Mouse (Mus musculus): Measurements from ENCODE around the gene Dnajc3.

The Dnajc3 gene

GRCm38 (mm10) chr14:118937533-118938492 lies at the start of gene Dnajc3:
Gene Dnajc3, plus strand, starts transcription at chr14:118937976.
- peak; percentile 97 for DNase-seq (ENCODE audit: low read depth)

DNA sequence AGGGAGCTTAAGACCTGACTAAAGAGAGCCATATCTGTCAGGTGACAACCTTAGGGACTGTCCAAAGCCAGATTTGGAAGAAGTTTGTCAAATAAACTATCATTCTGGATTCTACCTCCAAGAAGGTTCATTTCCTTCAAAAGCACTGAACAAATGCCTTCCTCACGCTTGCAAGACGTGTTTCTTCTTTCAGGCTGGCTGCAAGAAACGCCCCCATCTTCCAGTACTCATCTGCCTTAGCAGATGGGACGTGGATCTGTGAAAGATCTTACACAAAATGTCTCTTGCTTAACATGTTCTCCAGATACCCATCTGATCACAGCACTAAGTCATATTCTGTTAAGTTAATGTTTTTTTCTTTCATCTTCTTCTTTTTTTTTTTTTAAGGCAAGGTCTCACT lies 47.7 kb upstream of the Dnajc3 start:
- no peak for DNase-seq (ENCODE audit: low read depth)

DNA sequence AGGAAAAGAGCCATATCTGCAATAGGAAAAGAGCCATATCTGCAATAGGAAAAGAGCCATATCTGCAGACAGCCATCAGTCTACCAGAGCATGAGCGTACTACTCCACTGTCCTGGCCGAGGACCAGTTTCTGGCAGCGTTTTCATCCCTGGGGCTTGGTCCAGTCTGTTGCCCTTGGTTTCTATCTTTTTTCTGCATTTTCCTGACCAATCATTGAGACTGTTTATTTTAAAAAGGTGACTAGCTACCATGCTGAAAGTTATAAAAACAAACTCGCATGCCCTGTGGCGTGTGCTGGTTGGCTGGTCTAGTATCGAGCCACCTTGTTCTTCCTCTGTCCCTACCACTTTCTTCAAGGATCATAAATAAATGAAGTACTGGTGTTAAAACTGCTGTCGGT lies 42.5 kb upstream of the Dnajc3 start:
- DNase-seq (ENCODE audit: low read depth), result no peak

- no peak for DNase-seq (ENCODE audit: low read depth)
Measured at GRCm38 (mm10) chr14:118895655-118896054, 42.1 kb upstream of the Dnajc3 start.

- no peak for DNase-seq (ENCODE audit: low read depth)
Measured at GRCm38 (mm10) chr14:118899940-118900339, 37.8 kb upstream of the Dnajc3 start.

GRCm38 (mm10) chr14:118900911-118901310 lies 36.9 kb upstream of the Dnajc3 start:
- DNase-seq (ENCODE audit: low read depth), result no peak

DNA sequence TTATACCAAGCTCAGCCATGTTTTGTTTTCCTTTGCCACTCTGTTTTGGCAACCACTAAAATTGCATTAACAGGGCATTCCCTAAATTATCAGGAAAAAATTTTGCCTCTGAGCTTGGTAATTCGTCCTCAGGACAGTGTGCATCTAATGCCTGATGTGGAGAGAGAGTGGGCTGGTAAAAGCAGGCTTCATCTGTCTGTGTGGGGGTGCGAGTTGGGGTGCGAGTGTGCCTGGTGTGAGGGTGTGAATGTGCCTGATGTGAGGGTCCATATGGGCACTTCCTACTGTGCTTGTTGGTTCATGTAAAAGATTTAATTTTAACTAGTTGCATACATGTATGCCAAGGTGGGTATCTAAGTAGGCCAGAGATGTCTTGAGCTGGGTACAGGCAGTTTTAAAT lies 34.4 kb upstream of the Dnajc3 start:
- DNase-seq (ENCODE audit: low read depth), result no peak

DNA sequence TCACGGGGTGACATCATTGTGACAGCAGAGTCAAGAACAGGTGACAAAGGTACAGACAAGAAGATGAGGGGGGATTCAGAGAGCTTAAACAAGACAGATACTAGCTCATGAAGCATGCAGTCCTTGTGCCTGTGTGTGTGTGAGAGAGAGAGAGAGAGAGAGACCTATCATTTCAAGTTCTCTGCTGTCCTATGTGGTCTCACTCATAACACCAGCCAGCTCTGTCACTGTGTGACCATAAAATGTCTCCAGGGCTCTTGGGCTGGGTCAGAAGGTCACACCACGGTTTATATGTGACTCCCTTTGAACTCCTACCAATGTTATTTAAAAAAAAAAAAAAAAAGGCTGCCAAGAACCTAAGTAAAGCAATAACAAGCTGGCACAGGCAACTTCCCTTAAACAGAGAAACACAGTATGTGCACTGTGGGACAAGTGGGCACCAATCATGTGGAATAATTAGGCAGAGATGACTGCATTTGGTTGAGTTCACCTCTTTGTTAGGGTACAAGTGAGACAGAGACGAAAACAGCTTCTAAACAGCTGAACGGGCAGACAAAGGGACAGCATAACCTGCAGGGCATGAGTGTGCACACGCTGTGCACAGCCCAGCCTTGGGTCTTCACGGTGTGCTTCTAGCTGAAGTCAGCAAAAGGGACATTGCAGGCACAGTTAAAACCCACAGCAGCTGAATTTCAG lies 33.8 kb upstream of the Dnajc3 start:
- no peak for DNase-seq (ENCODE audit: low read depth)

DNA sequence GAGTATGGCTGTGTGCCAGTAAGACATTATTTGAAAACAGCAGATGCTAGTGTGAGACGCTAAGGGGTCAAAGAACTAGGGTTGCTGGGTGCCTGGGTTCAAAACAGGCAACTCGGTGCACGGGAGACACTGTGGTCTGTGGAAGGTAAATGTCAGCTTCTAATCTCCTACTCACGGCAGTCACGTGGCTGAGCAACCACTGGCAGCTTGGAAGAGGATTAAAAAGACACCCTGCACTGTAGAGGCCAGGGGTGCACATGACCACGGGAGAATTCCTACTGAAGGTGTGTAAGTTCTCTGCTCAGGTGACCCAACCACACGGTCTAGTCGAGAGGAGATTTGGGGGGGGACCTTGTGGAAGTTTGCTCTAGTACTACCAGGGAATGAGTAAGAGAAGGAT lies 30.2 kb upstream of the Dnajc3 start:
- DNase-seq (ENCODE audit: low read depth), result no peak

GRCm38 (mm10) chr14:118909872-118910271 lies 27.9 kb upstream of the Dnajc3 start:
- no peak for DNase-seq (ENCODE audit: low read depth)

- peak; percentile 76 for DNase-seq (ENCODE audit: low read depth)
Measured at GRCm38 (mm10) chr14:118910332-118911222, 27.2 kb upstream of the Dnajc3 start.

DNA sequence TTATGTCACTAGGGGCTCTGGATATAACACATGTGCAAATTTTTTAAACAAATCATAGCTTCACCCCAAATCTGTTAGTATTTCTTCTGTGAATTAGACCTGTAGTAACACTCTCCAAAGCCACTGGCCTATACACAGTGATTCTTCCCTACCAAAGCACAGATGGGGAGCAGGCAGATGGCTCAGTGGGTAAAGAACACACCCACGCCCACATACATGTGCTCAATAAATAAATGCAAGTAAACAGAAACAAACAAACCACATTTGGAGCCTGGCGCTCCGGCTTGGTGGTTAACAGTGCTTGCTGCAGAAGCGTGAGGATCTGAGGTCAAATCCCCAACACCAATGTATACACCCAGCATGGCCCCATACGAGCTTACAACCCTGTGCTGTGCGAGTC lies 26.3 kb upstream of the Dnajc3 start:
- no peak for DNase-seq (ENCODE audit: low read depth)

GRCm38 (mm10) chr14:118913651-118914050 lies 24.1 kb upstream of the Dnajc3 start:
- DNase-seq (ENCODE audit: low read depth), result no peak

DNA sequence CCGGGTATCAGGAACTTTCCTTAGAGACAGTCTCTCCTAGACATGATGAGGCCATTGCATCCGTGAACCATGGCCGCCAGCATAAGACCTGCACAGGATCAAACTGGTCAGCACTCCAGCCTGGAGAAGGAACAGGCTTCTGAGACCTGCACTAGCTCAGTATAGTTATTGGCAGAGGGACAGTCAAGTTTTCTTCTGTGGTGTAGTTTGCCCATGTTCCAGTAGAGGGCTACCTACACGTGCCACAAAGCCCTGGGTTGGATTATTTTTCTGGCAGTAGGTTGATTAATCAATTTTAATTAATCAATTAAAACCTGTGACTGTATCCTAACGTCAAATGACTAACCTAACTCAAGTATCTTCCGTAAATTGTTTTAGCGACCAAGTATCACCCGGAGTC lies 18.8 kb upstream of the Dnajc3 start:
- DNase-seq (ENCODE audit: low read depth), result peak; percentile 66

GRCm38 (mm10) chr14:118920654-118921053 lies 17.1 kb upstream of the Dnajc3 start:
- peak; percentile 60 for DNase-seq (ENCODE audit: low read depth)

DNA sequence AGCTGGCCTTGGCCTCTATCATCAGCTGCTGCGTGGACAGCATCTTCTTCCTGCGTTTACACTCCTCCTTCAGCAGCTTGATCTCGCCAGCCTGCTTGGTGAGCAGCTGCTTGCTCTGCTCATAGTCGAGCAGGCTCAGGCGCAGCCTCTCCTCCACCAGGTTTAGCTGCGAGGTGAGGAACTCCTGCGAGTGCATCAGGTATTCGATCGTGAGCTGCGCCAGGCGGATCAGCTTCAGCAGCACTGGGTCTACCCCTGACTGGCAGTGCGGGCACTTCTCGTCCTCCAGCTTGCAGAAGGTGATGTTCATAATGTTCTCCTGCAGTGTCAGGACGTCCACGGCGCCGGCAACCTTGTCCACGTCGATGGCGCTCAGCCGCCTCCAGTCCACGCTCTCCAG lies 15.5 kb upstream of the Dnajc3 start:
- no peak for DNase-seq (ENCODE audit: low read depth)

DNA sequence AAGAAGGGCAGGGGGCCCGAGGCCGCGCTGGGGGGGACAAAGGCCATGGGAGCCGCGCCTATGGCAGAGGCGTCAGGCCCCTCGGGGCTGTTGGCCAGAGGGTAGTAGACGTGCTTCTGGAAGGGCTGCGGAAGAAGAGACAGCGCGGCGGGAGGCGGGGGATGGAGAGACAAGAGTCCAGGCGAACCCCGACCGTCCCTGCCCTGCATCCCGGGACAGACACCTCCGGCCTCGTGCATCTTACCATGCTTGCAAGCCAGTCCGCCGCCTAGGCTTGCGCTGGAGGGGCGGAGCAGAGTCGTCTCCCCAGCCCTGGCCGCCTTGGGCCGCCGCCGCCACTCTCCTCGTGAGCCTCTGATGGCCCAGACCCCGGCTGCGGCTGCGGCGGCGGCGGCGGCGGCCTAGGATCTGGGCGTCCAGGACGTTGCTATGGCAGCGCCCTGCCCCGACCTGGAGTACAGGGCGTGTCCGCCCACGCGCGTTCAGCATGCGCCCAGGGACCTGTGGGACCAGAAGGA lies 15.1 kb upstream of the Dnajc3 start:
- no peak for DNase-seq (ENCODE audit: low read depth)

GRCm38 (mm10) chr14:118924673-118925615 lies 12.8 kb upstream of the Dnajc3 start, which contains the start of gene Dzip1:
Gene Dzip1, minus strand, starts transcription at chr14:118925460.
- peak; percentile 82 for DNase-seq (ENCODE audit: low read depth)

DNA sequence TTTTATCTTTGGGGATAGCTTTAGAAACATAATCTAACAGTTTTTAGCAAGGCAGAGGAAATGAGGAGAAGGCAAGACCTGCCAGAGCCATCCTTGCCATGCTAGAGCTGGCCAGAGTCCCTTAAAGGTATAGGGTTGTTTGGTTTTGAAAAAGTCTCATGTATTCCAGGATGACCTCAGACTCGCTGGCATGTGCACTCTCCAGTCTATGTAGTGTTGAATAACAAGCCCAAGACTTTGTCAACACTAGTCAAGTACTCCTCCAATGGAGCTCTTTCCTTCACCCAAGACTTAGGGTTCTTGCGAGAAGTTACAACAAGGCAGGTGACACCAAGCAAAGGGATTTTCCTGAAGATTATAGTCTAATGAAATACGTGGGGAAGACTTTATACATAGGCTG lies 9.2 kb upstream of the Dnajc3 start:
- no peak for DNase-seq (ENCODE audit: low read depth)

DNA sequence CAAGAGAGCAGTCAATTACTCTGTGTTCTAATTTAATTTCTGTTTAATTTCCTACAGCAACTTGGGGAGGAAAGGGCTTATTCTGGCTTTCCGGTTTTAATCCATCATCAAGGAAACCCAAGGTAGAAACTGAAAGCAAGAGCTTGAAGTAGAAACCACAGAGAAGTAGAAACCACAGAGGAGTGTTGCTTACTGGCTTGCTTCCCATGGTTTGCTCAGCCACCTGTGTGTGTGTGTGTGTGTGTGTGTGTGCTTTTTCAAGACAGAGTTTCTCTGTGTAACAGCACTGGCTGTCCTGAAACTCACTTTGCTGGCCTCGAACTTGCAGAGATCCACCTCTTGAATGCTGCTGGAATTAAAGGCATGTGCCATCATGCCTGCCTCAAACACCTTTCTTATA lies 8.0 kb upstream of the Dnajc3 start:
- peak; percentile 87 for DNase-seq (ENCODE audit: low read depth)

GRCm38 (mm10) chr14:118930777-118931176 lies 7.0 kb upstream of the Dnajc3 start:
- DNase-seq (ENCODE audit: low read depth), result no peak
